Mouse (Mus musculus): ENCODE results near the gene Tada2b.

Gene Tada2b

DNA sequence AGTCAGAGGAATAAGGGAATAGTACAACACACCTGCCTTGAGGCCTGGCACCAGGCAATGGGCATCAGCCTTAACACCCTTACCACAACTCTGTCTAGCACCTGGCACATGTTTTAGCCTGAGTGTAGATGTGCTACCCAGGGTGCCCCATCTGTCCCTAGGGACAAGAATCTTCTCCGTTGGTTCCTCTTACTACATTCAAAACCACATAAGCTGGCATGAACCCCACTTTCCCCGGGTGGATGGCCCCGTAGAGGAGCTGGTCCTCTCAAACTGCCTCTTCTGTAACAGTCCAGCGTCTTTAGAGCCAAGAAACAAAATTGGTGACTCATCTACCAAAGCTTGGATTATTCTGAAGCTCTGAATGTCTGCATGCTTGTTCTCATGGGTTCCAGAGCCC is 3.7 kb downstream of the Tada2b start:
- no peak for DNase-seq (ENCODE audit: low read depth, low spot score)

DNA sequence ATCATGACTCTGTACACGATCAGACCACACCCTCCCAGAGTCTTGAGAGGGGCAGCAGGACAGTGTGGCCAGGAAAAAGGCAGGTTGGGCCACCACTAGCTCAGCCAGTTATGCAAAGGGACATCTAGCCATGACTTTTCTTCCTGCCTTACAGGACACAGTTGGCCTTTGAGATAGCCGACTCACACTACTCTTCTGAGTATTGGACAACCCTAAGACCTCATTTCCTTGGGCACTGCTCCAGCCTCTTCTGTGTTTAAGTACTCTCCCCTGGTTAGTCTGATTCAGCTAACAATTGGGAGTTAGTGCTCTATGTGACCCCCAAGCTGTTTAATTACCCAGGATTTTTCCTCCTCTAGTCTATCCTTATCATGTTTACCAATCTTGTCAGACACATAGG is 4.3 kb downstream of the Tada2b start:
- DNase-seq (ENCODE audit: low read depth, low spot score) = no peak

DNA sequence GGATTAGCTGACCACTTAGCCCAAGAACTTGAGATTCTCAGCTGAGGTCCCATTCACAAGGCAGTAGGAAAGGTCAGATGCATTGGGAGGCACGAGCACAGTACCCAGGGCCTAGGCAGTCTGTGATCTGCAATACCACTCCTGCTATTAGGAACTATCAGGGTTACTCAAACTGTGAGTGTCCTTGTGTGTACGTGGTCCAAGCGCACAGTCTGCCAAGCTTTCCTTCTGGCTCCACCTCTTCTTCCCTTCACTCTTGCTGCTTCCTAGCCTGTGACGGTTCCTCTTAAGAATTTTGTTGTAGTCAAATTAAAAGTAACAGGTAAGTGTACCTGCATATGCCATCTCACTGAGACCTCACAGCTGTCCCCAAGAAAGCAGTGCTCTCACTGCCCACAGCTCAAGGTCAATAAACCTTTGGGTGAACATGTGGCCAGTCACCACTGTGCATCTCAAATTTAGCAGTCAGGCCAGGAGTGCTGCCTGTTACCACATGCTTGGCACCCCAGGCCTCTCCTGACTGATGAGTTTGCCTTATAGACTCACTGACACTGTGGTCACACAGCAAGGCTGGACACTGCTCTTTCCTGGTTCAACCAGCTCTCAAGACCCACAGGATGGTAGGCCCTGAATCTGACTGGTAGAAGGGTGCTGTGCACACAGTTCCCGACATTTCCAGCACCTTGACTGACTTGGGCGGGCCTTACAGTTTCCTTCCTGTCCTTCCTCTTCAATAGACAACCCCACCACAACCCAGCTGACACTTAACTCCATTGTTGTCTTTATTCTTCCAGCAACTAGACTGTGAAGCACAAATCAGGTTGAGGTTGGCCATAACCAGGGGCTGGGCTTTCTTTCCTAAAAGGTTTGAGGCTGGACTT is 5.3 kb downstream of the Tada2b start:
- no peak for DNase-seq (ENCODE audit: low read depth, low spot score)

DNA sequence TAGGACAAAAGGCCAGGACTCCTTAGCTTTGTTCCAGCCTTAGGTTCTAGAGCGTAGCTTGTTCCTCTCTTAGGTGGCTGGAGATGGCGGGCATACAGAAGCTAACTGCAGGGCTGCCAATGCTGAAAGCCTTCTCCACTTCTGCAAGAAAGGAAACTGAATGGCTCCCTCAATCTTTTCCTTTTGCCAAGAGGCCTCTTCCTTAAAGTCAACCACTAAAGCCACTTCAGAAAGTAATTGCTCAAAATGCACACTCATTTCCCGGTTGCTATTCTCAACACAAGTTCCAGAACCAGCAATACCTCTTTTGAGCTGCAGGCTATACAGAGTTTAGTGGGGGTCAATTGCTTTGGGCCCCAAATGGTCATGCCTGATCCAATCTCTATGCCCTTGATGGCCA is 6.6 kb downstream of the Tada2b start:
- DNase-seq (ENCODE audit: low read depth, low spot score) = no peak

DNA sequence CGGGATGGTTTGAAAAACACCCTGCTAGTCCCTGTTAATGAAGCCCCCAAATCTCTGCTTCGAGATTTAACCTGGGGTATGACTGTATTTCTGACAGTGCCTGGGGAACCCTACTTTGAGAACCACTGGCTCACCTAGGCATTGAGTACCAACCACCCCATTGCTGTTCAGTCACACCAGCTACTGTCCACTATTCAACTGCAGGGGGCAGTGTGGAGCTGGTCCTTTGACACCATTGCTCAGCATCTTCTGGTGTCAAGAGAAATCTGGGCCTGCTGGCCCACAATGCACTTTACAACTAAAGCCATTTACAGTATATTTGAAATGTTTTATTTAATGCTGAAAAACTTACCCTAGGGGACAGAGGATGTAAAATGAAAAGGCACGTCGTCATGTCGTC is 9.8 kb downstream of the Tada2b start:
- peak; percentile 68 for DNase-seq (ENCODE audit: low read depth, low spot score)

DNA sequence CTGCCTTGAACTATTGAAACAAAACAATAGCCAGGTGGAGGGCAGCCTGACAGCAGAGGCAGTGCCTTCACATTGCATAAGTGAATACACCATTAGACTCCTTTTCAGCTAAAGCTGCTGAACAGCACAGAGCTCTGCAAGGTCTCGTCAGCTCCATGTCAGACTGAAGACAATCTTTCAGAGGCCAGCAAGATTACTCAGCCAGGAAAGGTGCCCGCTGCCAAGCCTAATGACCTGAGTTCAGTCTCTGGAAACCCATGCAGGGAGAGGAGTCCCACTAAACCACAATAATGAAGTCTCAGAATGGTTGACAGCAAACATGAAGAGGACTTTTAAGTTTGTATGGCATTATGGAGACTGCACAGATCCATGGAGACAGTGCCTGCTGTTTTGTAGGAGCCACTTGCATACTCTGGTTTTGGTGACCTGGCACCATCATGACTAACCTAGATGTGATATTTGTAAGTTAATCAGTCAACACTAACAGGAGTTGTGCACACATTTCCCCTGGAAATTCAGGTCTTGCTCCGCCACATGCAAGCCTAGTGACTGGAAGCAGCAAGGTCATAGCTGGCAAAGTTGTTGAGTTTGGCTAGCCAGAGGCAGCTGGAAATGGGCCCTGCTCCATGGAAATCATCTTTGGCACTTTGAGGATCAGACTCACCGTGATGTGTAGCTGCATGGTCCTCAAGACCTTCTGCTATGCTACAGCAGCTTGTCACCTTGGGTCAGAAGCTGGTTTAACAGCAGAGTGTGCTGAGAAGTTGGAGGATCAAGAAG is 11.0 kb downstream of the Tada2b start:
- no peak for DNase-seq (ENCODE audit: low read depth, low spot score)

DNA sequence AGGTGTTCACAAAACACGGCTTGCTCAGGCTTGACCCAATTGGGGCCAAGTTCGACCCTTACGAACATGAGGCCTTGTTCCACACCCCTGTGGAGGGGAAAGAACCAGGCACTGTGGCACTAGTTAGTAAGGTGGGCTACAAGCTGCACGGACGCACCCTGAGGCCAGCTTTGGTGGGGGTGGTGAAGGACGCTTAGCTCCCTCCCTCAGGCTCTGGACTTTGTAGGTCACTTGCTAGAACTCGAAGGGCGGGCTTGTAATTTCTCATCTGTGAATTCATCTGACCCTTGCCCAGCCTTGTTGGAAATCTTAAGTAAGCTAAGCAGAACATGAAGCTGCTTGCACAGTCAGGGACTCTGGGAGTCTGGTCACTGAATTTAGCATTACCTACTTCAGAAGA is 12.9 kb downstream of the Tada2b start:
- DNase-seq (ENCODE audit: low read depth, low spot score) = no peak

DNA sequence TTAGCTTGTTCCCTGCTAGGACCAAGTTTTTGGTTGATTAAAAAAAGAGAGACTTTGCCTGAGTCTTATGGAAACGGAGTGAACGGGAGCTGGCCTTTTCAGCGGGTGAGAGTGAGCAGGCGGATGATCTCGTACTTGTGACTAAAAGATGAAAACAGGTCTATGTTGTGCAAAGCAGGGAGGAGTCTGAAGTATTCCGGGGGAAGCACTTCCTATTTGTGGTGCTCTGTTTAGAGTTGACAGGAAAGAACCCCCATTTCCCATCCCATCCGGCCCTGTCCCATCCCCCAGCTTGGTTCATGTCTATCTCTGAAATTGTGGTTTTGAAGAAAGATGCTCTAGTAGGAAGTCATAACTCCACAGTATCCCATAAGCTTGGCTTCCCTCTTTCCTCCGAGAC is 18.2 kb downstream of the Tada2b start:
- DNase-seq (ENCODE audit: low read depth, low spot score) = no peak

DNA sequence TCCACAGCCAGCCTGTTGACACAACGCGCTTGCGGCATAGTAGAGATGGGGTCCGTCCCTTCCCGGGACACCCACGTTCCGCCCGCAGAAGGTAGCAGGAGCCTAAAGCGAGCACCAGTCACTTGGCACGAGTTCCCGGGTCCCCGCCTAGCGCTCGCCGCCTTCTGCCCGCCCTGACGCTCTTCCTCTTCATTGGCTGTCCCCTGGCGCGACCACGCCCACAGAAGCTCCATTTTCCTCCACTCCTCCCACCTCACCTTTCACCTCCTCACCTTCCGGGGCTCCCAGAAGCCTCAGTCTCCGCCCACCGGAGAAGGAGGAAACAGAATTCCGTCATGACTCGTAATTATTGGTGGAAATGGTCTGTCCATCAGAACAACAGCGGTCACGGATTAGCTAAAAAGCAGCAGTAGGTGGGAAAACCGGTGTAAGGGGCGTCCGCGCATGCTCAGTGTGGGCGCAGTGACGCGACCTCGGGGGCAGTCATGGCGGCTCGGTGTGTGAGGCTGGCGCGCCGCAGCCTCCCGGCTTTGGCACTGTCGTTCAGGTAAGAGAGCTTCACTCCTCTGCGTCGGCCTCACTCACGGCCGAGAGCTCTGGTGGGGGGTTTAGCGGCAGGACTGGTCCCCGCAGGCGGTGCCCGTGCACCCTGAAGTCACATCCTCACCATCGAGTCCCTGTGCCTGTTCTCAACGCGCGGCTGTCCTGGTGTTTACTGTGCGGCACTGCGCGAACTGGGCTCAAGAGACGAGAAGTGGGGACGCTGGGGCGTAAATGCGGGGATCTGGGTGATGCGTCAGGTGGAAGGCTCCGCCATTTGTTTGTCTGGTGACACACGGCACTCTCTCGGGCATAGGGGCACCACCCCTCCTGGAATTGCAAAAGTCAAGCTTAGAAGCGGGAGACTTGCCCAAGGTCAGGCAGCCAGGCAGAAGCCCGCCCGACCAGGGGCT is 19.1 kb downstream of the Tada2b start, which contains the start of gene Grpel1:
TSS of gene Grpel1 (plus strand) at position 290 of the 953 bp plus-strand sequence.
- DNase-seq (ENCODE audit: low read depth, low spot score) = peak; percentile 100

DNA sequence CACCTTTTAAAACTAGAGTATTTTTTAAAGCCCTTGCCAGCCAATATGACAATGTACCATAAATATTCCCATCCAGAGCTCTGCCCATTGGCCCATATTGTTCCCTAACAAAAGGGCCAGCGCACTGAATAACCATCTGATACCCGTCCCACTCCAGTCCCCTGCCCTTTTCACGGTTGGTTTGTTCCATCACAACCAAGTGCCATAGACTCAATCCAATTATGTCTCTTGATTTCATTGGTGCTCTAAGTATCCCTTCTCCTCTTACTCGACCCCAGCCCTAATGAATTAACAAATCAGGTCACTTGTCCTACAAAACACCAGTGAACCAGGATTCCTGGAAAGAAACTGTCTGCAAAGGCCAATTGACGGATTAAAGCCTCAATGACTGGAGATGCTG is 20.7 kb downstream of the Tada2b start:
- DNase-seq (ENCODE audit: low read depth, low spot score) = no peak

DNA sequence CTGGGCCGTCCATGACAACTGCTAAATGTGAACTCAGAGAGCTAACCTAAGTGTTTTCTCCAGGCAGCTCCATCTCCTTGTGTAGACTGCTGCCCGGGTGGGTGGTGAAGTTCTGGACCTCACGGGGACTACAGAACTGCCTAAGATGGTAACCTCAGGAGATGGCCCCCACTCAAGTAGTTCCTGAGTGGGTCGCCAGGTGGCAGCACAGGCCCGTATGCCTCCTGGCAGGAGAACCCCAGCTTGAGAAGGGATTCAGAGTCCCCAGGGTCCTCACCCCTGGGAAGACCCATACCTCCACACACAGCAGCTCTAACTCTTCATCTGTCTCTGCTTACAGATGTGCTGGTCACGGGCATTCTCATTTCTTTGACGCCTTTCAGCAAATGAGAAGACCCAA is 21.3 kb downstream of the Tada2b start:
- peak; percentile 53 for DNase-seq (ENCODE audit: low read depth, low spot score)

DNA sequence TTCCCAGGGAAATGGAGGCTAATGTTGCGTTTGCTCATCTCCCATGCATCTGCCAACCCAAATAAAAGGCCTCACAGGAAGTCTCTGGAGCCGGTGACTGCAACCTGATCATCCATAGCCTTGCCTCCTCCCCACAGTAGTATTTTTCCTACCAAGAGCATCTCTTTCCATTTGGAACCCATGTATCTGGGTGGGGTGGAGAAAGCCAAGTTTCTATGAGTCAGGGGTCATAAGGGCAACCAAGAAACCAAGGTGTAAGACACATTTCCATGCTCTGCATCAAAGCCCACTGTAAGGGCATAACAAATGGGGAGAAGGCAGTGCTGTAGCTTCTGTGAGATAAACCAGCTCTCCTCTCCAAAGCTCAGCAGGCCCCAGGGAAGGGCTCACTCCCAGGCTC is 22.9 kb downstream of the Tada2b start:
- DNase-seq (ENCODE audit: low read depth, low spot score) = no peak

DNA sequence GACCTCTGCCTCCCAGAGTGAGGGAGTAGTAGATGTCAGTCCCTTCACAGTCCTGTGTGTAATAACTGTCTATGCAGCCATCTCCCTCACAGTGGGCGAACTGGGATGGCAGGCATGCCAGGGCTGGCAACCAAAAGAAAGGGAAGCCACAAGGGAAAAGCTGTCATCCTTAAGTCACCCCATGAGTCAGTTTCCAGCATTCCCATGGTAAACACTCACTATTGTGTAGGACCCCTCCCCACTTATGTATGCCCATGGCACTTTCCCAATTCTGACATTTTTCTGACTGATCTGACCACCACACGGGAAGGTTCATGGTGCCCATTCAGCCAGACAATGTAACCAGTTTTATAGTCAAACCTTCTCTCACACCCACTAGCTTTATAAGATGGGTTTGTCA is 23.4 kb downstream of the Tada2b start:
- no peak for DNase-seq (ENCODE audit: low read depth, low spot score)

DNA sequence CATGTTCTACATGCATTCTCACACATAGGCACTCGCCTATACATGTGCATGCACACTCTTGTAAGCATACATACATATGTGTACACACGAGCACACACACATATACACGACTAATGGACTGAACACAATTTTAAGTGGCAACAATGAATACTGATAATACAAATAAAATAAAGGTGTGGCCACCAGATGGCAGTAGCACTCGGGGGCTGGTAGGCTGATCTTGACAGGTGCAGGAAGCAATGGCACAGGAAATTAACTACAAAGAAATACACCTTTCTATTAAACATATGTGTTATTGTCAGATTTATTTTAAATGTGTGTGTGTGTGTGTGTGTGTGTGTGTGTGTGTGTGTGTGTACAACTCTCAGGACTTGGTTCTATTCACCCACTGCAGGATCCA is 25.2 kb downstream of the Tada2b start:
- peak; percentile 34 for DNase-seq (ENCODE audit: low read depth, low spot score)

DNA sequence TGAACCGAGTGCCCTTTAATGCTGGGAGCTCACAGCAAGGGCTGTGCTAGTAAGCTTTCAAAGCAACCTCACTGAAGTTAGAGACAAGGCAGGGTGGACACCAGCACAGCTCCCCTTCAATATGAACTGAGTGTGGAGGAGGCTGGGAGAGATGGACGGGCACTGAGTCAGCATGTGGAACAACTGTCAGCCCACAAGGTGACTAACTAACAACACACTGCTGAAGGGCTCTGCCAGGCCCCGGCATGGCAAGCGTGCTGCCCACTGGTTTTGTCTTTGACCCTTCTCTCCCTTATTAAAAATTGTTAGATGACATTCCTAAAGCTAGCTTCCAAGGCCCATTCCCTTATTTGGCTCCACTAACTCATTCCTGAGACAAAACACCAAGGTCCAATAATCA is 26.4 kb downstream of the Tada2b start:
- DNase-seq (ENCODE audit: low read depth, low spot score) = no peak

DNA sequence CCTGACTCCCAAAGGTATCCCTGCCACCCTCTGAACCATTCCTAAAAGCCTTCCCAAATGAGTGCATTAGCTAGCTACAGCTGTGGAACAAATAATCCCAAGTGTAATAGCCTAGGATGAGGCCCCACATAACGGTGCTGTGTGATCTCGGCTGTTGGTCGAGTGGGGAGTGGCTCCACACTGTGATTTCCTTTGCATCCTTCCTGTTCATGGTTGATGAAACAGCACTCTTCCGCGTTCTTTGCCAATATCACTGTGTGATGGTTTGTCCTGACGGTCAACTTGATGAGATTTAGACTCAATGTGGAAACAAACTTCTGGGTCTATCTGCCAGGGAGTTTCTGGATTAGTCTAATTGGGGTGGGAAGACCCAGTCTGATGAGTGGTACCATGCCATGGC is 31.3 kb downstream of the Tada2b start:
- DNase-seq (ENCODE audit: low read depth, low spot score) = no peak

DNA sequence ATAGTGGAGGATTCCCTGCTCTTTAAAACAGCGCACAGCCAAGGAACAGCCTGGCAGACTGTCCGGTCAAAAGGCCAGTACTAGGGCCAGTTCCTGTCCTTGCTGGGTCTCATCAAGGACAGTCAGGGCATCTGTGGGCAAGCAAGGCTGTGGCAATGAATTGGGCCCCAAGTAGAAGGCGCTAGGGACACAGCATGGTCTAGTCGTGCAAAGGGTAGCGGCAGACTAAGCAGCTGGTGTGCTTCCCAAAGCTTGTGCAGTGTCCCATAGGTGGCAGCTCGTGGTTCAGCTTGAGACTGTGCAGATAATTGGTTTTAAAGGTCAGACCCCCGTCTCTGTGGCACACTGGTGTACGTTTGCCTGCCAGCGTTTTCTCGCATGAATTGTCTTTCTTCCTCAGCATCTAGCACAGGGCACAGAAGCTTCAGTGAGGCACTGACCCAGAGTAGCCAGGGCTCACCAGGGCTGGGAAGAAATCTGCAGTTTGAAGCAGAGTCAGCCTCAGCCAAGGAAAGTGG is 32.2 kb downstream of the Tada2b start:
- no peak for DNase-seq (ENCODE audit: low read depth, low spot score)

DNA sequence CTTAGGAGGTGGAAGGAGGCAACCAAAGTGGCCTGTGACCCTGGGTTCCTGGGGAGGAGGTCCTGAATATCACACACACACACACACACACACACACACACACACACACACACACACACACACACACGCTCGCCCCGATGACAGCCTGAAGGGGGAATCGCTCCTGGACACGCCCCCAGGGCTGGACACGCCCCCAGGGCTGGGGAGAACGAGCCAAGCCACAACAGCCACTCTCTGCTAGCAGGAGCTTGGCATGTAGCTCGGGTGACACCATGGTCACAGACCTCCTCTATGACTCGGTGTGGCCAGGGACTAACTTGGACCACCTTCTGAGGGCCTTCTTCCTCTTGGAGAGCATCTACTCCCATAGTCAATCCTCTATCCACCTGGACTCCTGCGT is 33.0 kb downstream of the Tada2b start:
- DNase-seq (ENCODE audit: low read depth, low spot score) = no peak

DNA sequence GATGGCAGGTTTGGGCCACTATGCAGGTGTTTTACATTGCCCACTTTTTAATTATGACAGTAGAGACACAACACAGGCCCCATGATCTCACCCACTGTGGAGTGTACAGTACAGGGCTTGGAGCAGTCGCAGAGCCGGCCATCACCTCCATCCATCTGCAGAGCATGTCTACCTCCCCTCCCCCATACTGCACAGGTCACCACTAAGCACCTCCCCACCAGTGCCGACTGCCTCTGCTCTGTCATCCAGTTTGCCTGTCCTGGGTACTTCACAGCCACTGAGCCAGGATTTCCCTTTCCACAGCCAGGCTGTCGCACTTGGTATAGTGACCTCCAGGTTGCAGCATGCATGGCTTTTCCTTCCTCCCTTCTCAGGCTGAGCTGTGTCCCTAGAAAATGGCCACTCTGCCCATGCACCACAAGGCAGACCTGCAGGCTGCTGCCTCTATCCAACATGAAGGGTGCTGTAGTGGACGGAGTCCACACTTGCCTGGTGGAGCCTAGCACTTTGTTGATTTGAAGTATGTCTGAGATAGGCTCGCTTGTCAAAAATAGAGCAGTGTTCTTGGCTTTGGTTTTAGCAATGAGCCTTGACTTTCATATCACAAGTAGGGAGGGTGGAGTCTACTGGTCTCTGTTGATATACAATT is 34.3 kb downstream of the Tada2b start:
- no peak for DNase-seq (ENCODE audit: low read depth, low spot score)

DNA sequence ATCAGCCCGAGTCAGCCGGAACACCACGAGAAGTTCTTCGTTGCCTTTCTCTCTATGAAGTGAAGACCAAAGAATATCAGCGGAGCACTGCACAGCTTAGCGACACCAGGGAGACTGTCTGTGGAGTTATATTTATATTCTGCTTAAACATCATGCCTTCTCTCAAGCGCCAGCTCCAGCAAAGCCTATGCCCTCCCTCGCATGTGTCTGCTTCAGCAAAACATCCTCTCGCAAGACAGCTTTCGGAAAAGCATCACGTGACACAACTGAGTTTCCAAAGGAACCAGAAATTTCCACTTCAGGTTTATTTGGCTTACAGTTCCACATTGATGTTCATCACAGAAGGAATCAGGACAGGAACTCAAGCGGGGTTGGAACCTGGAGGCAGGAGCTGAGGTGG is 36.2 kb downstream of the Tada2b start:
- no peak for DNase-seq (ENCODE audit: low read depth, low spot score)

Data from c-Kit-negative CD71-positive TER-119-positive erythroid progenitor cells, embryonic 14.5 days (primary cell).